Mouse (Mus musculus): ENCODE results near the gene Olfr646. TPM values are rescaled to one million over a fixed set of nuclear protein-coding genes. Genes with fewer than 3 reads are reported as not detected.

Olfr646 gene
- not detected in 2 replicates for polyA plus RNA-seq (2015; fragmentation: Nextera tagmentation; extraction: Ambion mirVana)

- Histone ChIP-seq H3K9ac (replicated peaks) (no peak within 1 kb of the TSS), H3K4me3 (replicated peaks) (no peak within 1 kb of the TSS), H3K4me2 (no peak within 1 kb of the TSS), H3K9me3 (replicated peaks) (no peaks in the 10 kb centered on the region), H3K4me1 (no peaks in the 10 kb centered on the region), H3K27ac (replicated peaks) (no peak within 1 kb of the TSS), H3K36me3 (no peaks in the 10 kb centered on the region), H3K27me3 (replicated peaks) (no peaks in the 10 kb centered on the region)
- no peak for ATAC-seq (ENCODE audit: low FRiP score)
Measured at GRCm38 (mm10) chr7:104104757-104104972, at the start of gene Olfr646. Gene Olfr646, plus strand, starts transcription at chr7:104104873.

GRCm38 (mm10) chr7:104059215-104059614 lies 45.5 kb upstream of the Olfr646 start:
- Histone ChIP-seq H3K27me3 (replicated peaks) (no peaks in the 10 kb centered on the region), H3K27ac (replicated peaks) (no peak overlapping the region), H3K9ac (replicated peaks) (no peak overlapping the region), H3K36me3 (no peaks in the 10 kb centered on the region), H3K4me3 (replicated peaks) (no peak overlapping the region), H3K4me1 (no peaks in the 10 kb centered on the region), H3K4me2 (no peak overlapping the region), H3K9me3 (replicated peaks) (no peaks in the 10 kb centered on the region)
- WGBS = 91% methylated on average over 1 of the region's 1 CpGs
- no peak for ATAC-seq (ENCODE audit: low FRiP score)

GRCm38 (mm10) chr7:104061345-104061744 lies 43.3 kb upstream of the Olfr646 start, which contains the start of gene 4930516K23Rik:
Gene 4930516K23Rik, minus strand, starts transcription at chr7:104061445.
- no peaks in the 10 kb centered on the region for H3K27me3 ChIP-seq (replicated peaks)
- no peak for ATAC-seq (ENCODE audit: low FRiP score)
- H3K36me3 ChIP-seq = no peaks in the 10 kb centered on the region
- H3K4me2 ChIP-seq = no peak within 1 kb of the TSS
- no peaks in the 10 kb centered on the region for H3K9me3 ChIP-seq (replicated peaks)
- H3K9ac ChIP-seq (replicated peaks) = no peak within 1 kb of the TSS
- H3K4me3 ChIP-seq (replicated peaks) = no peak within 1 kb of the TSS
- WGBS = 69% methylated on average over 2 of the region's 2 CpGs
- no peak within 1 kb of the TSS for H3K27ac ChIP-seq (replicated peaks)
- no peaks in the 10 kb centered on the region for H3K4me1 ChIP-seq

GRCm38 (mm10) chr7:104071769-104072168 lies 32.9 kb upstream of the Olfr646 start, which contains the start of gene Olfr644:
Gene Olfr644, minus strand, starts transcription at chr7:104071869.
- H3K9me3 ChIP-seq (replicated peaks) = no peaks in the 10 kb centered on the region
- H3K4me2 ChIP-seq = no peak within 1 kb of the TSS
- no peak within 1 kb of the TSS for H3K9ac ChIP-seq (replicated peaks)
- no peak for ATAC-seq (ENCODE audit: low FRiP score)
- no peak within 1 kb of the TSS for H3K27ac ChIP-seq (replicated peaks)
- H3K4me3 ChIP-seq (replicated peaks) = no peak within 1 kb of the TSS
- 75% methylated on average over 2 of the region's 2 CpGs for WGBS
- no peaks in the 10 kb centered on the region for H3K27me3 ChIP-seq (replicated peaks)
- no peaks in the 10 kb centered on the region for H3K4me1 ChIP-seq
- H3K36me3 ChIP-seq = no peaks in the 10 kb centered on the region

- Histone ChIP-seq H3K4me1 (no peaks in the 10 kb centered on the region), H3K27me3 (replicated peaks) (no peaks in the 10 kb centered on the region), H3K9ac (replicated peaks) (no peak within 1 kb of the TSS), H3K27ac (replicated peaks) (no peak within 1 kb of the TSS), H3K9me3 (replicated peaks) (no peaks in the 10 kb centered on the region), H3K4me2 (no peak within 1 kb of the TSS), H3K4me3 (replicated peaks) (no peak within 1 kb of the TSS), H3K36me3 (no peaks in the 10 kb centered on the region)
- 75% methylated on average over 1 of the region's 1 CpGs for WGBS
- ATAC-seq (ENCODE audit: low FRiP score) = no peak
Measured at GRCm38 (mm10) chr7:104085365-104085764, 19.3 kb upstream of the Olfr646 start, which contains the start of gene Olfr645. Gene Olfr645, minus strand, starts transcription at chr7:104085465.

- Histone ChIP-seq H3K9me3 (replicated peaks) (no peaks in the 10 kb centered on the region), H3K27me3 (replicated peaks) (no peaks in the 10 kb centered on the region), H3K4me2 (no peak overlapping the region), H3K9ac (replicated peaks) (no peak overlapping the region), H3K27ac (replicated peaks) (no peak overlapping the region), H3K4me1 (no peaks in the 10 kb centered on the region), H3K36me3 (no peaks in the 10 kb centered on the region), H3K4me3 (replicated peaks) (no peak overlapping the region)
- ATAC-seq (ENCODE audit: low FRiP score) = no peak
- WGBS = 14% methylated on average over 4 of the region's 4 CpGs
Measured at GRCm38 (mm10) chr7:104103913-104104756, 538 bp upstream of the Olfr646 start.

GRCm38 (mm10) chr7:104129726-104130125 lies 25.1 kb downstream of the Olfr646 start, which contains the start of gene Ubqln5:
Gene Ubqln5, minus strand, starts transcription at chr7:104129826.
- Histone ChIP-seq H3K36me3 (no peaks in the 10 kb centered on the region), H3K27ac (replicated peaks) (no peak within 1 kb of the TSS), H3K4me3 (replicated peaks) (no peak within 1 kb of the TSS), H3K4me2 (no peak within 1 kb of the TSS), H3K9me3 (replicated peaks) (no peaks in the 10 kb centered on the region), H3K27me3 (replicated peaks) (no peaks in the 10 kb centered on the region), H3K9ac (replicated peaks) (no peak within 1 kb of the TSS), H3K4me1 (no peaks in the 10 kb centered on the region)
- ATAC-seq (ENCODE audit: low FRiP score) = no peak
- 94% methylated on average over 5 of the region's 5 CpGs for WGBS

- no peak within 1 kb of the TSS for H3K27ac ChIP-seq (replicated peaks)
Measured at GRCm38 (mm10) chr7:104137305-104137704, 32.6 kb downstream of the Olfr646 start, which contains the start of gene Olfr643. Gene Olfr643, minus strand, starts transcription at chr7:104137405.

GRCm38 (mm10) chr7:104143179-104143578 lies 38.5 kb downstream of the Olfr646 start, which contains the start of gene Ubqln3:
Gene Ubqln3, minus strand, starts transcription at chr7:104143279.
- H3K9me3 ChIP-seq (replicated peaks) = no peaks in the 10 kb centered on the region
- 84% methylated on average over 3 of the region's 3 CpGs for WGBS
- no peak within 1 kb of the TSS for H3K27ac ChIP-seq (replicated peaks)
- no peaks in the 10 kb centered on the region for H3K27me3 ChIP-seq (replicated peaks)
- no peak within 1 kb of the TSS for H3K4me3 ChIP-seq (replicated peaks)
- H3K9ac ChIP-seq (replicated peaks) = no peak within 1 kb of the TSS
- no peaks in the 10 kb centered on the region for H3K36me3 ChIP-seq
- H3K4me1 ChIP-seq = no peaks in the 10 kb centered on the region
- ATAC-seq (ENCODE audit: low FRiP score) = no peak
- no peak within 1 kb of the TSS for H3K4me2 ChIP-seq

More at GRCm38 (mm10) chr7:104137305-104137704, 32.6 kb downstream of the Olfr646 start, which contains the start of gene Olfr643:
- ATAC-seq (ENCODE audit: low FRiP score) = no peak
- Histone ChIP-seq H3K4me1 (no peaks in the 10 kb centered on the region), H3K27me3 (replicated peaks) (no peaks in the 10 kb centered on the region), H3K9me3 (replicated peaks) (no peaks in the 10 kb centered on the region), H3K36me3 (no peaks in the 10 kb centered on the region), H3K9ac (replicated peaks) (no peak within 1 kb of the TSS), H3K4me2 (no peak within 1 kb of the TSS), H3K4me3 (replicated peaks) (no peak within 1 kb of the TSS)
- WGBS = 93% methylated on average over 5 of the region's 5 CpGs

- no peaks in the 10 kb centered on the region for H3K27me3 ChIP-seq (replicated peaks)
- no peaks in the 10 kb centered on the region for H3K36me3 ChIP-seq
- H3K27ac ChIP-seq (replicated peaks) = no peak within 1 kb of the TSS
- H3K4me3 ChIP-seq (replicated peaks) = no peak within 1 kb of the TSS
- no peaks in the 10 kb centered on the region for H3K4me1 ChIP-seq
- 97% methylated on average over 2 of the region's 2 CpGs for WGBS
- H3K4me2 ChIP-seq = no peak within 1 kb of the TSS
- ATAC-seq (ENCODE audit: low FRiP score) = no peak
- no peaks in the 10 kb centered on the region for H3K9me3 ChIP-seq (replicated peaks)
- H3K9ac ChIP-seq (replicated peaks) = no peak within 1 kb of the TSS
Measured at GRCm38 (mm10) chr7:104150456-104150855, 45.8 kb downstream of the Olfr646 start, which contains the start of gene Ubqlnl. Gene Ubqlnl, minus strand, starts transcription at chr7:104150556.

All from neural tube, embryonic 15.5 days (tissue).